Mouse (Mus musculus) intestine, embryonic 15.5 days (tissue): ENCODE data around the gene Tnnt3. TPM values are rescaled to one million over a fixed set of nuclear protein-coding genes. Genes with fewer than 3 reads are reported as not detected.

Source experiments
- ATAC-seq: fragments of 200-750 bp; cut with Nextera tagmentation; 2 replicates; pipeline ENCODE4 v1.8.0; 2017; ENCODE audit warnings: moderate TSS enrichment, moderate library complexity
- H3K27ac ChIP-seq: fragments of 300-500 bp; sonication (generic); 2 replicates; pipeline ENCODE4 v1.5.1; 2015; ENCODE audit warnings: mild to moderate bottlenecking, inconsistent platforms
- H3K27me3 ChIP-seq: fragments of 300-500 bp; sonication (generic); replicated peaks from 2 replicates; pipeline ENCODE4 v1.6.1; 2015; ENCODE audit warnings: inconsistent platforms
- H3K36me3 ChIP-seq: fragments of 300-500 bp; sonication (generic); 2 replicates; pipeline ENCODE4 v1.6.1; 2015; ENCODE audit warnings: inconsistent platforms
- H3K4me1 ChIP-seq: fragments of 300-500 bp; sonication (generic); replicated peaks from 2 replicates; pipeline ENCODE4 v1.6.1; 2015; ENCODE audit warnings: inconsistent platforms
- H3K4me2 ChIP-seq: fragments of 300-500 bp; sonication (generic); replicated peaks from 2 replicates; pipeline ENCODE4 v1.6.1; 2015; ENCODE audit warnings: mild to moderate bottlenecking, inconsistent platforms
- H3K4me3 ChIP-seq: fragments of 300-500 bp; sonication (generic); replicated peaks from 2 replicates; pipeline ENCODE4 v1.5.1; 2015; ENCODE audit warnings: inconsistent platforms
- H3K9ac ChIP-seq: fragments of 300-500 bp; sonication (generic); 2 replicates; pipeline ENCODE4 v1.6.1; 2015; ENCODE audit warnings: inconsistent platforms
- H3K9me3 ChIP-seq: fragments of 300-500 bp; sonication (generic); 2 replicates; pipeline ENCODE4 v1.6.1; 2016; ENCODE audit warnings: inconsistent platforms
- WGBS: fragments of 180-500 bp; shearing (Covaris S2); methylation state at CpG from one replicate; pipeline ENCODE4 v1.1.7; 2015; 5-methylcytosine and 5-hydroxymethylcytosine counted together
- polyA plus RNA-seq: library from polyadenylated mRNA; unstranded; fragments of >200 nt; fragmentation: Nextera tagmentation; extraction: Ambion mirVana; gene quantifications from 2 replicates; pipeline ENCODE4 v1.2.1, GENCODE M21; 2015

Gene Tnnt3
- polyA plus RNA-seq, 1 experiment from 2014 or later, result 4.3 TPM

DNA sequence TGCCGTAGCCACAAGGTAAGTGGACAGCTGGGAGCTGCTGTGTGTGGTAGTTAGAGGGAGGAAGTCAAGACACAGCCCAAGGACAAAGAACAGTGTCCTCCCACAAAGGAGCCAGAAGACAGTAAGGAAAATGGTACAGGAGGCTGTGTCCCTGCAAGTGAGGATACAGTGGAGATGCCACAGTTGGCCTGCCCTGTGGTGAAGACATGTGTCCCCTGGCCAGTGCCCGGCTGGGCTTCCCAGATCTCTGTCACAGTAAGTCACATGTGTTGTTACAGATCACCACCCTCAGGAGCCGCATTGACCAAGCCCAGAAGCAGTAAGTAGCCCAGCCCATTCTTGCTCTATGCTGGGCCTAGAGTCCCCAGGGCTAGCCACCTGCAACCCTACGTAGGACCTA, 15.4 kb downstream of the Tnnt3 start:
- H3K27ac ChIP-seq, result no peak overlapping the region
- H3K4me3 ChIP-seq, result no peak overlapping the region
- no peak overlapping the region for H3K4me2 ChIP-seq
- ATAC-seq, result no peak
- peaks cover 36% of the 10 kb centered on the region for H3K4me1 ChIP-seq
- no peaks in the 10 kb centered on the region for H3K9me3 ChIP-seq
- WGBS, result 89% methylated on average over 4 of the region's 4 CpGs
- H3K36me3 ChIP-seq, result no peaks in the 10 kb centered on the region
- no peaks in the 10 kb centered on the region for H3K27me3 ChIP-seq
- no peak overlapping the region for H3K9ac ChIP-seq

DNA sequence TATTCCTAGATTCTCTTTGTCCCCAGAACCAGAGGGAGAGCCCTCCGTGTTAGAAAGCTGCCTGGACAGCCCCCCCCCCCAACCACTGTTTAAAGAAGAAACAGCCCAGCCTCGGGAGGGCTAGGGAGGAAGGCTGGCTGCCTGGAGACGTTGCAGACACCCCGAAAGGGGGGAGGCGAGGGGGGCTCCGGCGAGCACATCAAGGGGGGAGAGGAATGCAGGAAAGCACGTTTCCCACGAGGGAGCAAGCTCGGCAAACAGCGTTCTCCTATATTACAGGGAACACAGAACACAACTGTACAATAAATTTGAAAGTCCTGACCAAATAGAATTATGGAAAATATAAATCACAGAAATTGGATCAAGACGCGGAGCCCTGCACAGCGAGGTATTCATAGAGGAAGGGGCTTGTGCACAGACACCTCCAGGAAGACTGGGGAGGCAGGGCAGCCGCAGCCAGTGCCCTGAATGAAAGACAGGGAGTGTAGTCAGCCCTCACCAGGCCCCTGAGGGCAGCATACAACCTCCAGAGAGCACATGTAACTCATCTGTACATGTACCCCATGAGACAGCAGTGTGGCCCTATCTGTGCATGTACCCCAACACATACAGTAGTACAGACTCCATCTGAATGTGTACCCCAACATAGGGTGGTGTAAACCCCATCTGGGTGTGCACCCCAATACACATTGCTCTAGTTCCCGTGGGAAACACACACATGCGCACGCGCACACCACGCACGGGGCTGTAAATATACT, 17.8 kb downstream of the Tnnt3 start:
- peaks cover 27% of the 10 kb centered on the region for H3K4me1 ChIP-seq
- H3K27ac ChIP-seq, result peak overlapping the region; percentile 85
- 34% methylated on average over 21 of the region's 21 CpGs for WGBS
- H3K9ac ChIP-seq, result peak overlapping the region; percentile 18; the same call in 1 of the 2 replicates
- no peak overlapping the region for H3K4me3 ChIP-seq
- no peaks in the 10 kb centered on the region for H3K27me3 ChIP-seq
- no peaks in the 10 kb centered on the region for H3K36me3 ChIP-seq
- peak overlapping the region; percentile 27; the same call in 1 of the 2 replicates for H3K4me2 ChIP-seq
- peak; percentile 85 for ATAC-seq
- no peaks in the 10 kb centered on the region for H3K9me3 ChIP-seq

DNA sequence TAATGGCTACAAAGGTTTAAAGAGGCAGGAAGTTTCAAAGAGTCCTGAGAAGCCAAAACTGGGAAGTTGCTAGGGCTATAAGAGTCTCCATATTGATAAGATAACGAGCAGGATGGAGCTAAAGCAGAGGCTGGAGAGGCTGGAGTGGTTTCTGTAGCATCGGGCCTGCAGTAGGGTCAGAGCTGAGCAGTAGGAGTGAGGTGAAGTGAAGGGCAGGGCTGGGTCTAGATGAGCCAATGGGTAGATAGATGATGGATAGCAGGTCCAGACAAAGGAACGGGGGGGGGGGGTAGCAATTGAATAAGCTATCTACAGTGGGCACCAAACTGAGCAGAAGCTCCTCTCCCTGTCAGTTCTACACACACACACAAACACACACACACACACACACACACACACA, 18.9 kb downstream of the Tnnt3 start:
- WGBS, result 40% methylated on average over 3 of the region's 3 CpGs
- no peaks in the 10 kb centered on the region for H3K36me3 ChIP-seq
- ATAC-seq, result no peak
- no peaks in the 10 kb centered on the region for H3K9me3 ChIP-seq
- H3K9ac ChIP-seq, result no peak overlapping the region
- no peaks in the 10 kb centered on the region for H3K27me3 ChIP-seq
- H3K4me2 ChIP-seq, result no peak overlapping the region
- H3K4me1 ChIP-seq, result peaks cover 33% of the 10 kb centered on the region
- no peak overlapping the region for H3K4me3 ChIP-seq
- no peak overlapping the region for H3K27ac ChIP-seq

DNA sequence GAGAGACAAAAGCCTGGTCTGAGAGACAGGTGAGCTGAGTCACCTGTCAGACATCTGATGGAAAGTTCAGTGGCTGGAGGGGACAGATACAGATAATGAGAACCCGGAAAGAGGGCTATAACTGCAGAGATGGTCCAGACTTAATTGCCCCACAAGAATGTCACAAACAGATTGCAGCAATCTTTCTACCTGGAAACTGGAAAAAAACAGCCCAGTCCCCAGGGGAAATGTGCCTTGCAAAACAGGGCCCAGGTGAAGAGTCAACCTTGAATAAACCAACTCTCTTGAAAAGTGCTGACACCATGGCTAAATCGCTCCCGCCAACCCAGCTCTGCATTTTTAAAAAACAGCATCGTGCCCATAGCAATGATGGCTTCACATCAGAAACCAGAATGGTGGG, 21.7 kb downstream of the Tnnt3 start:
- Histone ChIP-seq H3K9ac (no peak overlapping the region), H3K4me1 (peaks cover 51% of the 10 kb centered on the region), H3K4me2 (no peak overlapping the region), H3K9me3 (no peaks in the 10 kb centered on the region), H3K4me3 (no peak overlapping the region), H3K27ac (0 out of 2 replicates have a peak overlapping the region, but pooled peaks have one; percentile 66), H3K36me3 (no peaks in the 10 kb centered on the region), H3K27me3 (no peaks in the 10 kb centered on the region)
- no peak for ATAC-seq
- 69% methylated on average over 4 of the region's 4 CpGs for WGBS

DNA sequence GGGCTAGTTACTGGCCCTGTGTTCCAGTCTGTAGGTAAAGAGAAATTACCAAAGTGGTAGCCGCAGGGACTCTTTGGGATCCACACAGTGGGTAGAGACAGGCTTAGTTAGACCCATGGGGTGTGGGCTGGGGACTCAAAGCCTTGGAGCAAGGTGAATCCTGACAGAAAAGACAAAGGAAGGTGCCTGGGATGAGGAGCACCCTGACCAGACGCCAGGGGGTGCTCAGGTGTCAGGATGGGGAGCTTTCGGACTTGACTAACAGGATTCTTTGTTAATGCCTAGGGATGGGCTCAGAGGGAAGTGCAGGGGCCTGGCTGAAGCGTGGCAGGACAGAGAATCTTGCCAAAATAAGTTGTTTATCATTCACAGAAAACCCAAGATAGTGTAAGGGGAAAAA, 23.7 kb downstream of the Tnnt3 start:
- peak overlapping the region; percentile 69 for H3K27ac ChIP-seq
- no peak overlapping the region for H3K4me2 ChIP-seq
- no peaks in the 10 kb centered on the region for H3K27me3 ChIP-seq
- H3K9me3 ChIP-seq, result no peaks in the 10 kb centered on the region
- H3K4me3 ChIP-seq, result no peak overlapping the region
- no peaks in the 10 kb centered on the region for H3K36me3 ChIP-seq
- H3K9ac ChIP-seq, result no peak overlapping the region
- H3K4me1 ChIP-seq, result peaks cover 50% of the 10 kb centered on the region
- WGBS, result 30% methylated on average over 4 of the region's 4 CpGs
- ATAC-seq, result peak; percentile 56

DNA sequence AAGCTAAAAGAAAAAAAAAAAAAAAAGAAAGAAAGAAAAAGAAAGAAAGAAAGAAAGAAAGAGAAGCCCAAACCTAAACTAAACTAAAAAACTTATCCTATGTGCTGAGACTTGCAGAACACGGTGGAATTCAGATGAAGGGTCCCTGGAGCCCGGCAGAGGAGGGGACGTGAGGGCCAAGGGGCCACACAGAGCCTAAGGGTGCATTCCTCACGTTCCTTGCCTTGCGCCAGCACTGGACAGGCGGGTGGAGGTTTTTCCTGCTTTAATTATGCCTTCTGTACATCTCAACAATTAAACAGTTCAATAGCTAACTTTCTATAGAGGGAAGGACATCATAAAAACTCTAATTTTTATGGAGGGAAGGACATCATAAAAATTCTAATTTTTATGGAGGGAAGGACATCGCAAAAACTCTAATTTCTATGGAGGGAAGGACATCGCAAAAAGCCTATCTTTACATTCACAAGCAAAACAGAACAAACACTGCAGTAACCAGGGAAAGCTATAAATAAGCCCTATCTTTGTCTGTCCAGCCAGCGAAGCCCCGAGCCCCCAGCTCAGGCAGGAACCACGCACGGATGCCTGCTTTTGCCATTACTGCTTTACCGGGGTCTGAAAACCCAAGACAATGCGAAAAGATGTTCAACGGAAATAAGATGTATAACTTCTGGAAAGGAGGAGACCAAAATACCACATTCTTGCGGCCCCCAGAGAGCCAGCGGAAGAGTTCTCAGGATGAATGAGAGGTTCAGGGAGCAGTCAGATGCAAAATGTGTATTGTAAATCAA, 24.8 kb downstream of the Tnnt3 start:
- Histone ChIP-seq H3K36me3 (no peaks in the 10 kb centered on the region), H3K4me3 (no peak overlapping the region), H3K9me3 (no peaks in the 10 kb centered on the region), H3K4me2 (0 out of 2 replicates have a peak overlapping the region, but pooled peaks have one; percentile 12), H3K9ac (no peak overlapping the region), H3K27ac (peak overlapping the region; percentile 69), H3K4me1 (peaks cover 58% of the 10 kb centered on the region), H3K27me3 (no peaks in the 10 kb centered on the region)
- WGBS, result 17% methylated on average over 17 of the region's 17 CpGs
- no peak for ATAC-seq

DNA sequence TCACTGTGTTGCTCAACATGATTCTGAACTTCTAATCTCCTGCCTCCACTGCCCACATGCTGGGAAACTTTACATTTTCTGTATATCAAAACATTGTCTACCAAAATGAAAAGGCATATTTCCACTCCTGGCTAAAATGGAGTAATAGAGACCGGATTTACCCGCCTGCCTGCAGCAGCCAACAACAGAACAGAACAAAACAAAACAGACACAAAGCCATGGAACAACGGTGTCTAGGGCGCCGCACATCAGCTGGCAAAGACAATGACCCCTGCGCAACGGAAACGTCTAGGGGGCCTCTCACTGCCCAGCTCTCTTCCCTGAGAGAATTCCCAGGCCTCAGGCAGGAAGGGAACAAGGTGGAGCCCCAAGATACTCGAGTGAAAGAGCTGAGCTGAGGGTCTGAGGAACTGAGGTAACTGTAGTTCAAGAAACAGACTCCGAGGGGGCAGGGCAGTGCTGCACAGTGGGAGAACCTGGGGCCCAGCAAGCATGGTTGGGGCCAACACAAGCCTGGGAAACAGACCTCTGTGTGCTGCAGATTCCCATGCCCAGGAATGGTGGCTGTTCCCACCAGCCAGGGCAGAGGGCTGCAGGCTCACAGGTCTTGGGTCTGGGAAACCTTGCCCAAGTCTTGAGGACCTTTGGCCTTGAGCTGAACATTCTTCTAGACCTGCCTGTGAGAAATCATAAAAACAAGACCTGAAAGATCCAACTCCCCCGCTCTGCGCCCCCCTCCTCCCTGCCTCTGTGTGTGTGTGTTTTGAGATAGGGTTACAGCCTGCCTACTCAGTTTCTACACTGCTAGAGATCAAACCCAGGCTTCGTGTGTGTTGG, 26.9 kb downstream of the Tnnt3 start:
- 29% methylated on average over 13 of the region's 13 CpGs for WGBS
- peak; percentile 32; the same call in 1 of the 2 replicates for ATAC-seq
- Histone ChIP-seq H3K27me3 (no peaks in the 10 kb centered on the region), H3K9me3 (no peaks in the 10 kb centered on the region), H3K4me1 (peaks cover 68% of the 10 kb centered on the region), H3K4me3 (no peak overlapping the region), H3K4me2 (0 out of 2 replicates have a peak overlapping the region, but pooled peaks have one; percentile 1), H3K27ac (peak overlapping the region; percentile 87), H3K9ac (no peak overlapping the region), H3K36me3 (no peaks in the 10 kb centered on the region)

DNA sequence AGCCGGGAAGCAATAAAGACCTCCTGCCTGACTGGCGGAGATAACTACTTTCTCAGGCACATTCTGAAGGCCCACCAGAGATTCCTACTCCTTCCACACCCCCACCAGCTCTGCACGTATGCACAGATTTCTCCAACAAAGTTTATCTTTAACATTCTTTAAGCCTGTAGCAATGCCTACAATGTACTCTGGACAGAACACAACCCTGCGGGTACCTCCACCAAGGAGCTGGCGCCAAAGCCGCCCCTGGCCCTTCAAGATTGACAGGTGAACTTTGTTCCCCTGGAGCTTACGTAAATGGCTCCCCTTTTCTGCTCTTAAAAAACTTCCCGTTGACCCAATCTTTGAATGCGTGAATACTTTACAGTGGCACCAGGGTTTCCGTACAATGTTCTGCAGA, 30.7 kb downstream of the Tnnt3 start:
- Histone ChIP-seq H3K4me2 (no peak overlapping the region), H3K9me3 (no peaks in the 10 kb centered on the region), H3K36me3 (no peaks in the 10 kb centered on the region), H3K27me3 (no peaks in the 10 kb centered on the region), H3K4me1 (peaks cover 65% of the 10 kb centered on the region), H3K27ac (peak overlapping the region; percentile 80), H3K9ac (no peak overlapping the region), H3K4me3 (no peak overlapping the region)
- peak; percentile 66 for ATAC-seq
- 39% methylated on average over 10 of the region's 10 CpGs for WGBS

DNA sequence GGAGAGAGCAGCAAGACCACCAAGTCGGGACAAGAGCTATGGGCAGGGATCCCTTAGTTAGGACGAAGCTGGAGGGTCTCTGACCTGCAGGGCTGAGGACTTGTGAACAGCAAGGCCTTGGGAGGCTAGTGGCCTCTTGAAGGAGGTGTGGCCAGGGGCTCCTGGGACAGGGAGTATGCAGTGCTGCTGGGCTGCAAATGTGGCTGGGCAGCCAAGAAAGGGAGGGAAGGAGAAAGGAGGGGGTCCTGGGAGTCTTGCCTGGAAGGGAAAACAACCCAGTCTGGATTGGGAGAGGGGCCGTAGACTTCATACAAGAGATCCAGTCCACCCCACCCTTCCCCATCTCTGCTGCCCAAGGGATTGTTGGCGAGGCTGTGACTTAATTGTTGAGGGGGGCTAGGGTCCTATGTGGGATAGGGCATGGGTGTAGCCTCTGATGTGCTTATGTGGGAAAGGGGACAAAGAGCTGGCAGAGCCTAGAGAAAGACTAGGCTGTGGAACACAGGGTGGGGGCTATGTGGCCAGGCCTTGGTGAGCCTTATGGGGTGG, 33.4 kb downstream of the Tnnt3 start:
- H3K9me3 ChIP-seq, result no peaks in the 10 kb centered on the region
- H3K4me2 ChIP-seq, result peak overlapping the region; percentile 4; the same call in 1 of the 2 replicates
- ATAC-seq, result no peak
- peak overlapping the region; percentile 97; the same call in 1 of the 2 replicates for H3K27ac ChIP-seq
- H3K4me3 ChIP-seq, result no peak overlapping the region
- H3K4me1 ChIP-seq, result peaks cover 64% of the 10 kb centered on the region
- H3K9ac ChIP-seq, result 0 out of 2 replicates have a peak overlapping the region, but pooled peaks have one; percentile 13
- H3K36me3 ChIP-seq, result no peaks in the 10 kb centered on the region
- WGBS, result 62% methylated on average over 4 of the region's 4 CpGs
- no peaks in the 10 kb centered on the region for H3K27me3 ChIP-seq

DNA sequence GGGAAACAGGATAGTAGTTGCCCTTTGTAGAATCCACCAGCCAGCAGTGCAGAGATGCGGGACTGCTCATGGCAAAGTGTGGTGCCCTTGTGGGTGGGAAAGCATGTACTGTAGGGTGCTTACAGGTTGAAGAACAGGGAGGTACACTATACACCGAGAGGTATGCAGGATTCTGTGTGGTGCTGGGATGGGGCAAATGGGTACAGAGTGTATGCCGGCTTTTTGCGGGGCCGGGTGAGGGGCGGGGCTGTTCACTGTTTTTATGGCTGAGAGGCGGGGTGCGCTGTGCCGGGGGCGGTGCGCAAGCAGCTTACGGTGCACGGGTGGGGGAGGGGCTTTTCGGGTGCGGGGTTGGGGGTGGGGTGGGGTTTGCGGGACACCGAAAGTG, 34.0 kb downstream of the Tnnt3 start, which contains the start of gene Mrpl23:
Mrpl23 (plus strand) TSS at position 16 of the 388 bp plus-strand sequence.
- Histone ChIP-seq H3K4me1 (peaks cover 62% of the 10 kb centered on the region), H3K9ac (peak within 1 kb of the TSS; percentile 75), H3K4me3 (peak within 1 kb of the TSS; percentile 64), H3K36me3 (no peaks in the 10 kb centered on the region), H3K27me3 (no peaks in the 10 kb centered on the region), H3K9me3 (no peaks in the 10 kb centered on the region), H3K4me2 (peak within 1 kb of the TSS; percentile 85), H3K27ac (peak within 1 kb of the TSS; percentile 97)
- 6% methylated on average over 17 of the region's 17 CpGs for WGBS
- peak; percentile 52 for ATAC-seq

DNA sequence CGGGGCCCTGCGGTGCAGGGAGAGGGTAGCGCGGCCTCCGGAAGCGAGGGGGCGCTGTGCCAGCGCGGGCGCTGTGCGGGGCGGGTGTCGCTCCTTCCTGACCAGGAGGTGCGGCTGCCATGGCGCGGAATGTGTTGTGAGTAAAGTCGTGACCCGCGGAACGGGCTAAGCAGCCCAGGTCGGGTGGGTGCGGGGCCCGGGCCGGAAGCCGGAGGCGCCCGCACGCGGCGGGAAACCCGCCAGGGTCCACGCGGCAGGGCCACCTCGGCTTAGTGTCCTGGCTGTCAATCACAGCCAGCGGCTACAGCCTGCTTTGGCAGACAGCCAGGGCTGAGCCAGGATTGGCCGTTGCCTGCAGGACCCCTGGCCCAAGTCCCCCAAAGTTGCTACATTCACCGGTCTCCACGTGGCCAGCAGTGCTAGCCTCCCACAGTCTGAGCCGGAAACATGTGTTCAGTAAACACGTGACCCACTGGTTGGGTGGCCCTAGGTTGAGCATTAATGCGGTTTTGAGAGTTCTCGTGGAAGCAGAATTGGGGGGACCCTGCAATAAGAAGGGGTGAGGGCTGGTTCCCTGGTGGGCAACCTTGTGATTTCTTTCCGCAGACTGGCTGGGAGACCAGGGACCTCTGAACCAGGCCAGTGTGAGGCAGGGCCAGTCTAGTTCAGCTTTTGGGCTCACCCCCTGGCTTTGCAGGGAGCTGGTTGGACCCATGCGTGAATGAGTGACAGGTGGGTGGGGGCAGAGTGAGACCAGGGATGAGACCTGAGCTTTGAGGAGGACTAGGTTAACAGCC, 34.6 kb downstream of the Tnnt3 start:
- Histone ChIP-seq H3K27ac (peak overlapping the region; percentile 97), H3K9me3 (no peaks in the 10 kb centered on the region), H3K4me1 (peaks cover 61% of the 10 kb centered on the region), H3K27me3 (no peaks in the 10 kb centered on the region), H3K4me3 (peak overlapping the region; percentile 64), H3K4me2 (peak overlapping the region; percentile 85), H3K36me3 (no peaks in the 10 kb centered on the region), H3K9ac (peak overlapping the region; percentile 75)
- 1% methylated on average over 43 of the region's 44 CpGs for WGBS
- ATAC-seq, result peak; percentile 73
